Mouse (Mus musculus) midbrain, postnatal 0 days (tissue): ENCODE measurements around the gene Slc6a17. TPM values are rescaled to one million over a fixed set of nuclear protein-coding genes. Genes with fewer than 3 reads are reported as not detected.

Experiments
- ATAC-seq: fragments of 200-750 bp; cut with Nextera tagmentation; 2 replicates; pipeline ENCODE4 v1.8.0; 2017; ENCODE audit warnings: moderate number of reproducible peaks, mild to moderate bottlenecking, moderate TSS enrichment, moderate library complexity; ENCODE audit not compliant: low FRiP score
- DNase-seq: peaks from one replicate; pipeline ENCODE4 v3.0.0-alpha.2; 2015; ENCODE audit warnings: low spot score
- H3K27ac ChIP-seq: fragments of 300-500 bp; sonication (generic); 2 replicates; pipeline ENCODE4 v1.5.1; 2014; ENCODE audit warnings: low read depth, mild to moderate bottlenecking, low read length, mixed read lengths
- H3K27me3 ChIP-seq: fragments of 300-500 bp; sonication (generic); 2 replicates; pipeline ENCODE4 v1.6.1; 2014; ENCODE audit warnings: low read length, control low read depth, mixed read lengths; ENCODE audit not compliant: insufficient read depth
- H3K36me3 ChIP-seq: fragments of 300-500 bp; sonication (generic); 2 replicates; pipeline ENCODE4 v1.6.1; 2014; ENCODE audit warnings: low read length, control low read depth, mixed read lengths; ENCODE audit not compliant: insufficient read depth
- H3K4me1 ChIP-seq: fragments of 300-500 bp; sonication (generic); 2 replicates; pipeline ENCODE4 v1.6.1; 2014; ENCODE audit warnings: mild to moderate bottlenecking, control low read depth, antibody characterized with exemption, low read length, mixed read lengths; ENCODE audit not compliant: insufficient read depth
- H3K4me2 ChIP-seq: fragments of 300-500 bp; sonication (generic); 2 replicates; pipeline ENCODE4 v1.6.1; 2014; ENCODE audit warnings: low read depth, mild to moderate bottlenecking, low read length, mixed read lengths; ENCODE audit not compliant: poor library complexity, severe bottlenecking
- H3K4me3 ChIP-seq: fragments of 300-500 bp; sonication (generic); 2 replicates; pipeline ENCODE4 v1.5.1; 2014; ENCODE audit warnings: low read depth, mild to moderate bottlenecking, low read length, moderate library complexity
- H3K9ac ChIP-seq: fragments of 300-500 bp; sonication (generic); replicated peaks from 2 replicates; pipeline ENCODE4 v1.6.1; 2014; ENCODE audit warnings: mild to moderate bottlenecking, low read length, moderate library complexity, mixed read lengths; ENCODE audit not compliant: poor library complexity, severe bottlenecking
- H3K9me3 ChIP-seq: fragments of 300-500 bp; sonication (generic); 2 replicates; pipeline ENCODE4 v1.6.1; 2016; ENCODE audit warnings: low read length, control low read depth
- CTCF ChIP-seq: IDR thresholded peaks from 2 replicates; pipeline ENCODE4 v1.5.1; 2016; ENCODE audit warnings: antibody characterized with exemption, mild to moderate bottlenecking
- WGBS: fragments of 180-500 bp; shearing (Covaris S2); extraction: QIAGEN DNeasy Blood & Tissue Kit; methylation state at CpG from one replicate; pipeline ENCODE4 v1.1.7; 2014; 5-methylcytosine and 5-hydroxymethylcytosine counted together
- polyA plus RNA-seq: library from polyadenylated mRNA; unstranded; fragments of >200 nt; fragmentation: Nextera tagmentation; extraction: Ambion mirVana; gene quantifications from 2 replicates; pipeline ENCODE4 v1.2.1, GENCODE M21; 2015
- total RNA-seq: library from RNA; depleted of rRNA; stranded (reverse); fragments of >200 nt; gene quantifications from 2 replicates; pipeline ENCODE4 v1.2.3, GENCODE M21; 2014

Slc6a17 gene
- total and polyA plus RNA-seq, 2 experiments from 2014 or later = 22.2 to 60.0 TPM

- no peak overlapping the region for H3K9ac ChIP-seq
- H3K36me3 ChIP-seq = no peaks in the 10 kb centered on the region
- H3K4me2 ChIP-seq = no peak overlapping the region
- DNase-seq (no peak), ATAC-seq (no peak)
- no peak overlapping the region for H3K27ac ChIP-seq
- H3K4me3 ChIP-seq = no peak overlapping the region
- no peaks in the 10 kb centered on the region for H3K9me3 ChIP-seq
- no peaks in the 10 kb centered on the region for H3K27me3 ChIP-seq
- H3K4me1 ChIP-seq = peaks cover 6% of the 10 kb centered on the region; the same call in 1 of the 2 replicates
- no peak for TF ChIP-seq CTCF
- 45% methylated on average over 4 of the region's 4 CpGs for WGBS
Observed at GRCm38 (mm10) chr3:107533532-107533931, 15.7 kb upstream of the Slc6a17 start.

GRCm38 (mm10) chr3:107530581-107530980, 12.8 kb upstream of the Slc6a17 start:
- Histone ChIP-seq H3K27me3 (no peaks in the 10 kb centered on the region), H3K4me1 (peaks cover 15% of the 10 kb centered on the region), H3K9me3 (no peaks in the 10 kb centered on the region), H3K4me2 (no peak overlapping the region), H3K27ac (no peak overlapping the region), H3K4me3 (no peak overlapping the region), H3K9ac (no peak overlapping the region), H3K36me3 (no peaks in the 10 kb centered on the region)
- DNase-seq = no peak
- WGBS = 87% methylated on average over 5 of the region's 5 CpGs
- no peak for ATAC-seq
- TF ChIP-seq CTCF = no peak

GRCm38 (mm10) chr3:107529182-107529581, 11.4 kb upstream of the Slc6a17 start:
- peak overlapping the region; percentile 45; the same call in 1 of the 2 replicates for H3K4me2 ChIP-seq
- no peak for DNase-seq
- peaks cover 15% of the 10 kb centered on the region for H3K4me1 ChIP-seq
- 57% methylated on average over 5 of the region's 5 CpGs for WGBS
- H3K9ac ChIP-seq = peak overlapping the region; percentile 5; the same call in 1 of the 2 replicates
- ATAC-seq = peak; percentile 29
- H3K36me3 ChIP-seq = no peaks in the 10 kb centered on the region
- no peak for TF ChIP-seq CTCF
- no peaks in the 10 kb centered on the region for H3K9me3 ChIP-seq
- no peak overlapping the region for H3K4me3 ChIP-seq
- H3K27me3 ChIP-seq = no peaks in the 10 kb centered on the region
- H3K27ac ChIP-seq = peak overlapping the region; percentile 94

- Histone ChIP-seq H3K9me3 (no peaks in the 10 kb centered on the region), H3K4me2 (peak overlapping the region; percentile 45), H3K4me1 (peaks cover 15% of the 10 kb centered on the region), H3K27ac (peak overlapping the region; percentile 94), H3K36me3 (no peaks in the 10 kb centered on the region), H3K9ac (peak overlapping the region; percentile 51; the same call in 1 of the 2 replicates), H3K27me3 (no peaks in the 10 kb centered on the region), H3K4me3 (no peak overlapping the region)
- DNase-seq (peak; percentile 92), ATAC-seq (peak; percentile 94)
- WGBS = 3% methylated on average over 9 of the region's 9 CpGs
- peak; percentile 25; the same call in 1 of the 2 replicates for TF ChIP-seq CTCF
Observed at GRCm38 (mm10) chr3:107528401-107529118, 10.7 kb upstream of the Slc6a17 start.

- Histone ChIP-seq H3K4me2 (no peak overlapping the region), H3K9me3 (no peaks in the 10 kb centered on the region), H3K27me3 (no peaks in the 10 kb centered on the region), H3K4me1 (peaks cover 15% of the 10 kb centered on the region), H3K27ac (no peak overlapping the region), H3K4me3 (no peak overlapping the region), H3K36me3 (no peaks in the 10 kb centered on the region), H3K9ac (no peak overlapping the region)
- no peak for TF ChIP-seq CTCF
- DNase-seq = no peak
- ATAC-seq = no peak
- 41% methylated on average over 6 of the region's 6 CpGs for WGBS
Observed at GRCm38 (mm10) chr3:107524547-107524946, 6.7 kb upstream of the Slc6a17 start.

- Histone ChIP-seq H3K9me3 (no peaks in the 10 kb centered on the region), H3K36me3 (no peaks in the 10 kb centered on the region), H3K4me2 (no peak overlapping the region), H3K27ac (no peak overlapping the region), H3K27me3 (no peaks in the 10 kb centered on the region), H3K4me3 (no peak overlapping the region), H3K4me1 (peaks cover 7% of the 10 kb centered on the region; the same call in 1 of the 2 replicates), H3K9ac (no peak overlapping the region)
- DNase-seq (no peak), ATAC-seq (no peak)
- WGBS = 87% methylated on average over 5 of the region's 5 CpGs
- TF ChIP-seq CTCF = no peak
Observed at GRCm38 (mm10) chr3:107520931-107521330, 3.1 kb upstream of the Slc6a17 start.
